Mouse (Mus musculus): ENCODE measurements around the gene Parp3. TPM values are rescaled to one million over a fixed set of nuclear protein-coding genes. Genes with fewer than 3 reads are reported as not detected.

Gene Parp3
- polyA plus RNA-seq, 1 experiment from 2014 or later: 3.7 TPM

DNA sequence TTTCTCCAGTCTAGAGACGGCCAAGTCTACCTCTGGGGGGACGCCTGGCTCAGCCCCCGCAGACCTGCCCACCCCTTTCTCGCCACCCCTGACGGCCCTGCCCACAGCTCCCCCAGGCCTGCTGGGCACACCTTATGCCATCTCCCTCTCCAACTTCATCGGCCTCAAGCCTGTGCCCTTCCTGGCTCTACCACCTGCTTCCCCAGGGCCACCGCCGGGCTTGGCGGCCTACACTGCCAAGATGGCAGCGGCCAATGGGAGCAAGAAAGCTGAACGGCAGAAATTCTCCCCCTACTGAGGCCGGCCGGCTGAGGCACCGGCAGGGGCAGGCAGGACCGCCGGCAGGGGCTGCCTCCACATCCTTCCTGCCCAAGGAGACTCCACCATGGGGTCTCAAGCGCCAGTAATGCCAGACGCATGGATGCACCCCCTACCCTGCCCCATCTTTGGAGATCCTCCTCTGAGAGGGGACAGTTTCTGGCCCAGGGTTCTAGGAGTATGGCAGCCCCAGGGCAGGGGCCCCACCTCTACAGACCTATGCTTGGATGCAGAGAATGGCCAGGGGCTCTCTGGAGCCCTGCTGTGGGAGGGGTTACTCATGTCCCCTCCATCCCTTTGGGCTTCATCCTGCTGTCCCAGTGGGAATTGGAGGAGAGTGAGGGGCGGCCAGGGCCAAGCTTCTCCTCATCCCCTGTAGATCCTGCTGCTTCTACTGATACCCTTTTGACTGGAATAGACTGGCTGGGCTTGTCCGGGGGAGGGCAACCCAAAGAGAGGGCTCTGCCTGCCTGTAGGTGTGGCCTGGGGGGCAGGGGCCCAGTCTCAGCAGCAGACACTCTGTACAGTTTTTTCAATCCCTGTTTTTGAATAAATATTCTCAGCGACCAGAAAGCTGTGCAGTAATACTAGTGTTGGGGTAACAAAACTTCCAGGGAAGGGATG is 13.4 kb downstream of the Parp3 start:
- peaks cover 11% of the 10 kb centered on the region; the same call in 1 of the 2 replicates for H3K27me3 ChIP-seq (replicated peaks)
- no peak for ATAC-seq (ENCODE audit: insufficient read depth, low FRiP score, low read depth)
- H3K9ac ChIP-seq: no peak overlapping the region
- H3K27ac ChIP-seq: no peak overlapping the region
- H3K4me1 ChIP-seq: peaks cover 9% of the 10 kb centered on the region
- 86% methylated on average over 21 of the region's 21 CpGs for WGBS
- H3K36me3 ChIP-seq: peaks cover 9% of the 10 kb centered on the region
- no peaks in the 10 kb centered on the region for H3K9me3 ChIP-seq
- H3K4me2 ChIP-seq: no peak overlapping the region
- no peak overlapping the region for H3K4me3 ChIP-seq (replicated peaks)

DNA sequence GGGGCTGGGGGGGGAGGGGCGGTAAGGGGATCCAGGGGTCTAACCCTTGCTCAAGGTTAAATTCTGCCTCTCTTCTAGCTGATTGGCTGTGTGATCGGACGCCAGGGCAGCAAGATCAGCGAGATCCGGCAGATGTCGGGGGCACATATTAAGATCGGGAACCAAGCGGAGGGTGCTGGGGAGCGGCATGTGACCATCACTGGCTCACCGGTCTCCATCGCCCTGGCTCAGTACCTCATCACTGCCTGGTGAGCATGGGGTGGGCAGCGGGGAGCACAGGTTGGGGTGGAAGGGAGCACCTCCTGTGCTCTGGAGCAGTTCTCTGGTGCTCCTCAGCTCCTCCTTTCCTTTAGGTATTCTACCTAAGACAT is 14.3 kb downstream of the Parp3 start:
- 95% methylated on average over 12 of the region's 12 CpGs for WGBS
- ATAC-seq (ENCODE audit: insufficient read depth, low FRiP score, low read depth): no peak

DNA sequence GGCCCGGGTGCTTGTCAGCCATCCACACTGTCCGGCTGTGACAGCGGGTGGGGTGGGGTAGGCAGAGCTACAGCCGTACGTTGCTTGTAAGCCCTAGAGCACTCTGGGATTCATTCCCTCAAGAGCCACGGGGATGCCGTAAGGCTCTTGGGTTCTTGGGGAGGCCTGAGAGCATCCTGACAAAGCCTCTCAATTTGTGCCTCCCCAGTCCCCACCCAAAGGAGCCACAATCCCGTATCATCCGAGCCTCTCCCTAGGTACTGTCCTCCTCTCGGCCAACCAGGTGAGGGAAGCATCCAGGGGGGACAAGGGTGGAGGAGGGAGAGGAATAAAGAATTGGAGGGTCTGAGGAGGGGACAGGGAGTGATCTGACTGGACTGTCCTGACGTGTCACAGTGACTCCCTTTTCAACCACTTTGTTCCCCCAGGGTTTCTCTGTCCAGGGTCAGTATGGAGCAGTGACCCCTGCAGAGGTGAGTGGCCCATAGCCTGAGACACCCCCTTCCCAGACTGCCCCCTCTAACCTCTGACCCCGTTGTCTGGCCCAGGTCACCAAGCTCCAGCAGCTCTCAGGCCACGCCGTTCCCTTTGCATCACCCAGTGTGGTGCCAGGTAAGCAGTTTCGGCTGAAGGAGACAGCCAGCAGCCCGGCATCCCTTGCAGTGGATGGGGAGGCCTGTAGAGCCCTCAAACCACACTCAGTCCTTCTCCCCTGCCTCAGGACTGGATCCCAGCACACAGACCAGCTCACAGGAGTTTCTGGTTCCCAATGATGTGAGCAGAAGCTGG is 14.9 kb downstream of the Parp3 start:
- Histone ChIP-seq H3K9ac (no peak overlapping the region), H3K4me2 (no peak overlapping the region), H3K4me3 (replicated peaks) (no peak overlapping the region), H3K9me3 (no peaks in the 10 kb centered on the region), H3K4me1 (peaks cover 19% of the 10 kb centered on the region), H3K27ac (no peak overlapping the region), H3K36me3 (peaks cover 9% of the 10 kb centered on the region), H3K27me3 (replicated peaks) (peaks cover 11% of the 10 kb centered on the region; the same call in 1 of the 2 replicates)
- 86% methylated on average over 16 of the region's 16 CpGs for WGBS
- ATAC-seq (ENCODE audit: insufficient read depth, low FRiP score, low read depth): no peak

More for the DNA sequence above, 14.3 kb downstream of the Parp3 start:
- Histone ChIP-seq H3K4me1 (peaks cover 13% of the 10 kb centered on the region), H3K9me3 (no peaks in the 10 kb centered on the region), H3K4me2 (no peak overlapping the region), H3K9ac (no peak overlapping the region), H3K4me3 (replicated peaks) (no peak overlapping the region), H3K27me3 (replicated peaks) (peaks cover 11% of the 10 kb centered on the region; the same call in 1 of the 2 replicates), H3K36me3 (peaks cover 9% of the 10 kb centered on the region), H3K27ac (no peak overlapping the region)

DNA sequence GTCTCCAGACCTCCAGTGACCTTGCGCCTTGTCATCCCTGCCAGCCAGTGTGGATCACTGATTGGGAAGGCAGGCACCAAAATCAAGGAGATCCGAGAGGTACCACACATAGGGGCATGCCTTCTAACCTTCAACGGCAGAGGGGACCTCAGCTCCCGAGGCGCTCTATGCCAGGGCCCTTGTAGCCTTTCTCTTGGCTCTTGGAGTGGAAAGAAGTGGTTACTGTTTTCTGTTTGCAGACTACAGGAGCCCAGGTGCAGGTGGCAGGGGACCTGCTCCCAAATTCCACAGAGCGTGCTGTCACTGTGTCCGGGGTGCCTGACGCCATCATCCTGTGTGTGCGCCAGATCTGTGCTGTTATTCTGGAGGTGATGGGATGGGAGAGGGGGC is 15.7 kb downstream of the Parp3 start:
- Histone ChIP-seq H3K4me2 (no peak overlapping the region), H3K9me3 (no peaks in the 10 kb centered on the region), H3K9ac (no peak overlapping the region), H3K36me3 (peaks cover 9% of the 10 kb centered on the region), H3K27ac (no peak overlapping the region), H3K4me3 (replicated peaks) (no peak overlapping the region), H3K4me1 (peaks cover 27% of the 10 kb centered on the region), H3K27me3 (replicated peaks) (peaks cover 11% of the 10 kb centered on the region; the same call in 1 of the 2 replicates)
- ATAC-seq (ENCODE audit: insufficient read depth, low FRiP score, low read depth): no peak
- WGBS: 93% methylated on average over 9 of the region's 9 CpGs

DNA sequence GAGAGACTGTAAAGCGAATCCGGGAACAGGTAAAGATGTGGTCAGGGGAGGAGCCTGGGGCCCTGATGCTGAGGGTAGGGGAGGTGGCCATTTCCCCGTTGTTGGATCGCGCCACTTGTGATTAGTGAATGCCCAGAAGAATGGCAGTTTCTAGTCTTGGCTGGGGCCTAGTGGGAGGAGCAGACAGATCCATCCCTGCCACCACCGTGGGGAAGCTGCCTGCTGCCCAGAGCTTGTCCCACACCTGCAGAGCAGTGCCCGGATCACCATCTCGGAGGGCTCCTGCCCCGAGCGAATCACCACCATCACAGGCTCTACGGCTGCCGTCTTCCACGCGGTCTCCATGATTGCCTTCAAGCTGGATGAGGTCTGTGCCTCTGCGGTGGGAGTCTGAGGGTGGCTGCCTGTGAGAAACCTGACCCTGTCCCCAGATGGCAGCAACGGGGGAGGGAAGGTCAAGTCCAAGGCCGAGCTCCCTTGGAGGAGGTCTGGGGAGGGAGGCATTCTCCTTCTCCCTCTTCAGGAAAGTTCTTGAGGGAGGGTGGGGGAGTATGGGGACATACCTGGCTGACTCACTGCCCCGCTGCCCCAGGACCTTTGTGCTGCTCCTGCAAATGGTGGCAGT is 16.2 kb downstream of the Parp3 start:
- 75% methylated on average over 18 of the region's 18 CpGs for WGBS
- Histone ChIP-seq H3K4me1 (peaks cover 31% of the 10 kb centered on the region), H3K36me3 (peaks cover 9% of the 10 kb centered on the region), H3K4me3 (replicated peaks) (no peak overlapping the region), H3K4me2 (no peak overlapping the region), H3K9ac (no peak overlapping the region), H3K27me3 (replicated peaks) (peaks cover 6% of the 10 kb centered on the region; the same call in 1 of the 2 replicates), H3K27ac (no peak overlapping the region), H3K9me3 (no peaks in the 10 kb centered on the region)
- ATAC-seq (ENCODE audit: insufficient read depth, low FRiP score, low read depth): no peak

DNA sequence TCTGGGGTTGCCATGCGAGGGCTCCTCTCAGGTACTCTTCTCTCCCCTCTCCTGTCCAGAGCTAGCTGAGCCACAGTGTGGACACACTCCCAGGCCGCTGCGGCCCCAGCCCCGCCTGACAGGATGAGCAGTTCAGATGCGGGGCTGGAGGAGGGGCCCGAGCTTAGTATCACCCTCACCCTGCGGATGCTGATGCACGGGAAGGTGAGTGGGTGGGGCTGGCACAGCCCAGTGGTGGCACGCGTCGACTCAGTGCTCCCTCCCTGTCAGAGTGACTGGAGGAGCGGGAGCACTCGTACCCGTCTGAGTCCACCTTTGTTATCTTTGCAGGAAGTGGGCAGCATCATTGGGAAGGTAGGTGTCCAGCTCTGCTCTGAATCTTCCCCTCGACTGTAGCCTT is 16.8 kb downstream of the Parp3 start:
- peaks cover 34% of the 10 kb centered on the region for H3K4me1 ChIP-seq
- no peaks in the 10 kb centered on the region for H3K9me3 ChIP-seq
- no peak overlapping the region for H3K27ac ChIP-seq
- no peak for ATAC-seq (ENCODE audit: insufficient read depth, low FRiP score, low read depth)
- H3K9ac ChIP-seq: no peak overlapping the region
- peaks cover 9% of the 10 kb centered on the region for H3K36me3 ChIP-seq
- H3K27me3 ChIP-seq (replicated peaks): peaks cover 5% of the 10 kb centered on the region; the same call in 1 of the 2 replicates
- no peak overlapping the region for H3K4me3 ChIP-seq (replicated peaks)
- no peak overlapping the region for H3K4me2 ChIP-seq
- 71% methylated on average over 15 of the region's 15 CpGs for WGBS

DNA sequence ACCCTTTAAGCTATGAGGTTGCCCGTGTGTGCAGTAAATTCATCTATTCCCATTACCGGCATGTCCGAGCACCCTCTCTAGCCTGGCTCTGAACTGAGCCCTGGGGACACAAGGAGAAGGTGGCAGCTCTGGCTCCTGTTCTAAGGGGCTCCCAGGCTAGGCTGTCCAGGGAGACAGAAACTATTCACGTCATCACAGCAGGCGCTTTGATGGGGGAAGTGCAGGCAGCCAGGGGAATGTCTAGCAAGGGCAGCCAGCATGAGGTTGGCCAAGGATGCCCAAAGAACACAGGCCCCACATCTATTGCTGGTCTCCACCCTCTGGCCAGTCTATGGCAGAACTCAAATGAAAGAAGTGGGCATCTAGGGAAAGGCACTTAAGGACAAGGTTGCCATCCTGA is 18.8 kb downstream of the Parp3 start:
- no peaks in the 10 kb centered on the region for H3K9me3 ChIP-seq
- no peak overlapping the region for H3K4me3 ChIP-seq (replicated peaks)
- WGBS: 81% methylated on average over 5 of the region's 5 CpGs
- H3K9ac ChIP-seq: no peak overlapping the region
- H3K4me2 ChIP-seq: no peak overlapping the region
- H3K4me1 ChIP-seq: peaks cover 42% of the 10 kb centered on the region
- no peak for ATAC-seq (ENCODE audit: insufficient read depth, low FRiP score, low read depth)
- H3K36me3 ChIP-seq: peaks cover 4% of the 10 kb centered on the region; the same call in 1 of the 2 replicates
- H3K27ac ChIP-seq: no peak overlapping the region
- H3K27me3 ChIP-seq (replicated peaks): no peaks in the 10 kb centered on the region

DNA sequence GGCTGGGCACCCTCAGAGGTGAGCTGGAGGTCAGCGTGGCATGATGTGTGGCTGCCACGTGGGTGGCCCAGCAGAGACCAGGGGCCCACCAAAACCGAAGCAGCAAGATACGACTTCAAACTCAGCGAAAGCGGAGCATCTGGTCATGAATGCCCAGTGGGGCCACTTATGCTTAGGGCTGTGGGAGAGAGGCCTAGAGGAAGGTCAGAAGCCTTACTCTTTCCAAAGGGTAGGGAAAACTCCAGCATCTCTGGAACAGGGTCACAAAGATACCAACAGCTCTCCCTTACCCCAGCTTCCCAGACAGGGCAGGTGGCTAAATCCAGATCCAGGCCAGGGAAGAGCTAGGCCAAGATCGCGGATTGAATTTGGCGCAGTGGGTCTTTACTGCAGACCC is 19.6 kb downstream of the Parp3 start:
- Histone ChIP-seq H3K4me3 (replicated peaks) (0 out of 2 replicates have a peak overlapping the region, but pooled peaks have one; percentile 1), H3K27me3 (replicated peaks) (no peaks in the 10 kb centered on the region)
- ATAC-seq (ENCODE audit: insufficient read depth, low FRiP score, low read depth): no peak

DNA sequence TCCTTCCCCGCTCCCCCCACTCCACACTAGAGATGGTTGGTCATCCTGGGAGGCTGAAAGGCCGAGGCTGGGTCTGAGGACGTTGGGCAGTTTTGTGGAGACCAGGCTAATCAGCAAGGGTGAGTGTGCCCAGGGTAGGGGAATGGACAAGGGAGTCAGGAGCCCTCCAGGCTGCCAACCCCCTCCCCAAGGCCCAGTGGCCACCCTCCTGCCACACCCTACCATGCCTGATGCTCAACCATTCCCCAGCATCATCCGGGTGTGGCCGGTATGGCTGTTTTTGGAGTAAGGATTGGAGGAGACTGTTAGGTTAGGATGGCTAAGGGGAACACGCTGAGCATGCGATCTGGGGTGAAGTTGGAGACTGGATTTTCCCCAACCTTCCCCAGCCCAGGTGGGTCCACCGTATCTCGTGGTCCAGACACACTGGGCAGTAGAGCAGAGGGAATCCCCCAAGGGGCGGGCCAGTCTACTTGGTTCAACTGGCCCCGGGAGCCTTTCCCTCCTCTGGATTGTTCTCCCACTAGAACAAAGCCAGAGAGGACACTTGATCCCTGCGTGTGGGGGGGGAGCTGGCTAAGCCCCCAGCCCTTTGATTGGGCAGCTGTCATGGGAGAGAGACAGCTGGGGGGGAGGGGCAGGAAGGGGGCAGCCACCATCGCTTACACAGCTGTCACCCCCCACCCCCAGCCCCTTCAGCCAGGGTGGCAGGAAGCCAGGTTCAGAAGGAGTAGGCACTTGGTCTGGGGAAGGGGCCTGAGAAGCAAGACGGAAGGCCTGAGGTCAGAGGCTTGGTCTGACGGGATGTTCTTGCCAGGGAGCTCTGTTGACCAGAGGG is 20.2 kb downstream of the Parp3 start:
- Histone ChIP-seq H3K9me3 (no peaks in the 10 kb centered on the region), H3K4me2 (peak overlapping the region; percentile 91), H3K4me3 (replicated peaks) (0 out of 2 replicates have a peak overlapping the region, but pooled peaks have one; percentile 1), H3K36me3 (no peaks in the 10 kb centered on the region), H3K27me3 (replicated peaks) (no peaks in the 10 kb centered on the region), H3K9ac (no peak overlapping the region), H3K27ac (peak overlapping the region; percentile 28), H3K4me1 (peaks cover 47% of the 10 kb centered on the region)
- WGBS: 40% methylated on average over 15 of the region's 15 CpGs
- no peak for ATAC-seq (ENCODE audit: insufficient read depth, low FRiP score, low read depth)

More for the DNA sequence above, 19.6 kb downstream of the Parp3 start:
- no peaks in the 10 kb centered on the region for H3K9me3 ChIP-seq
- WGBS: 54% methylated on average over 9 of the region's 9 CpGs
- peaks cover 3% of the 10 kb centered on the region; the same call in 1 of the 2 replicates for H3K36me3 ChIP-seq
- H3K4me1 ChIP-seq: peaks cover 47% of the 10 kb centered on the region
- no peak overlapping the region for H3K9ac ChIP-seq
- 0 out of 2 replicates have a peak overlapping the region, but pooled peaks have one; percentile 28 for H3K27ac ChIP-seq
- H3K4me2 ChIP-seq: no peak overlapping the region

DNA sequence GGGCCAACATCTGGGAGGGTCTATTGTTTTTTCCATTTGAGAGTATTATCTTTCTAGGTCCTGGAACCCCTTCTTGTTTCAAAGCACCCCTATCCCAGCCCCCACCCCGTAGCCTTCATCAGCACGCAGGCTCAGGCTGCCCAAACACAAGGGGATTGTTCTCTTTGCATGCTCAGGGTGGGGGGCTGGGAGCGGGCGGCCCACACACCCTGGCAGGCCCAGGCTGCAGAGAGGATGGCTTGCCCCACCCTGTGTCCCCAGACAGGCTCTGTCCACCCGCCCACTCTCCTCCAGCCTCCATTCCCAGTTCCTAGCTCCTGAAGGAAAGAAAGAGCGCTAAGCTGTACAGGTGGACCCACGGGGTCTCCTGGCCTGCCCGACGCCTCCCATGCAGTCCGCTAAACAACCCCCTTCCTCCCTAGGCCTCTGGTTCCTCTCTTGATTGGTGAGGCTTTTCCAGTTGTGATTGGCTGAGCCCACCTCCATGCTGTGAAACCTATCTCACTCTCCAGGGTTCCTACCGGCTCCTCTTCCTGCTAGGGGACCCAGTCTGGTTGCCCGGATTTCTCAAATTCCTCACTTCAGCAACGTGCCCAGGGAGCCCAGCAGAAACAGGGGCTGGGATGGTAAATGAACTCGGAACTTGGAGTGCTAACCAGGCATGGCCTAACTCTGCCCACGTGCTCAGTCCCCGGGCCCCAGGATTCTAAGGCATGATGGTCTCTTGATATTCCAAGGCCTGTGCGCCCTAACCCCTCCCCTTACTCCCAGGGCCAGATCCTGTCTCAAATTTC is 21.7 kb downstream of the Parp3 start:
- Histone ChIP-seq H3K4me2 (peak overlapping the region; percentile 91), H3K9me3 (no peaks in the 10 kb centered on the region), H3K9ac (peak overlapping the region; percentile 12; the same call in 1 of the 2 replicates), H3K27me3 (replicated peaks) (no peaks in the 10 kb centered on the region), H3K4me1 (peaks cover 60% of the 10 kb centered on the region), H3K36me3 (no peaks in the 10 kb centered on the region), H3K27ac (peak overlapping the region; percentile 80), H3K4me3 (replicated peaks) (peak overlapping the region; percentile 68)
- no peak; the same call in 1 of the 2 replicates for ATAC-seq (ENCODE audit: insufficient read depth, low FRiP score, low read depth)
- WGBS: 10% methylated on average over 16 of the region's 17 CpGs

Data from stomach, embryonic 15.5 days (tissue).